Mouse (Mus musculus) liver (tissue): ENCODE results near the gene Styxl1.

ENCODE experiments used
- DNase-seq: peaks from one replicate; pipeline ENCODE4 v3.0.0-alpha.2; 2020; ENCODE audit warnings: mixed read lengths

Gene Styxl1

GRCm38 (mm10) chr5:135724536-135725322 is 53.5 kb downstream of the Styxl1 start:
- DNase-seq: no peak

- no peak for DNase-seq
Observed at GRCm38 (mm10) chr5:135723165-135723751, 54.9 kb downstream of the Styxl1 start.

- no peak for DNase-seq
Observed at GRCm38 (mm10) chr5:135722121-135722520, 56.1 kb downstream of the Styxl1 start.

GRCm38 (mm10) chr5:135721076-135721475 is 57.1 kb downstream of the Styxl1 start:
- no peak for DNase-seq

- DNase-seq: no peak
Observed at GRCm38 (mm10) chr5:135720121-135720520, 58.1 kb downstream of the Styxl1 start.

GRCm38 (mm10) chr5:135719586-135720120 is 58.5 kb downstream of the Styxl1 start:
- DNase-seq: no peak

- DNase-seq: no peak
Observed at GRCm38 (mm10) chr5:135715624-135716023, 62.6 kb downstream of the Styxl1 start.

GRCm38 (mm10) chr5:135713441-135714218 is 64.6 kb downstream of the Styxl1 start:
- DNase-seq: peak; percentile 73

- DNase-seq: no peak
Observed at GRCm38 (mm10) chr5:135712803-135713202, 65.4 kb downstream of the Styxl1 start.

GRCm38 (mm10) chr5:135711582-135712355 is 66.4 kb downstream of the Styxl1 start:
- no peak for DNase-seq

- DNase-seq: no peak
Observed at GRCm38 (mm10) chr5:135710599-135711214, 67.5 kb downstream of the Styxl1 start.

GRCm38 (mm10) chr5:135709716-135710115 is 68.5 kb downstream of the Styxl1 start:
- DNase-seq: no peak

- peak; percentile 20 for DNase-seq
Observed at GRCm38 (mm10) chr5:135707855-135708254, 70.3 kb downstream of the Styxl1 start.

GRCm38 (mm10) chr5:135707039-135707438 is 71.1 kb downstream of the Styxl1 start:
- no peak for DNase-seq

GRCm38 (mm10) chr5:135705383-135705782 is 72.8 kb downstream of the Styxl1 start:
- no peak for DNase-seq

GRCm38 (mm10) chr5:135703431-135703830 is 74.8 kb downstream of the Styxl1 start:
- DNase-seq: no peak

GRCm38 (mm10) chr5:135702682-135703192 is 75.4 kb downstream of the Styxl1 start:
- DNase-seq: peak; percentile 68

- DNase-seq: no peak
Observed at GRCm38 (mm10) chr5:135702190-135702589, 76.0 kb downstream of the Styxl1 start.

GRCm38 (mm10) chr5:135701601-135702000 is 76.6 kb downstream of the Styxl1 start:
- DNase-seq: no peak

GRCm38 (mm10) chr5:135697711-135698111 is 80.5 kb downstream of the Styxl1 start:
- DNase-seq: no peak
